Mouse (Mus musculus) erythroblast, embryonic 14.5 days (primary cell): ENCODE measurements around the gene Loxl4. TPM values are rescaled to one million over a fixed set of nuclear protein-coding genes. Genes with fewer than 3 reads are reported as not detected.

Experiments
- H3K27me3 ChIP-seq: 2 replicates; pipeline ENCODE4 v1.6.1; 2012; ENCODE audit warnings: inconsistent platforms; ENCODE audit not compliant: control insufficient read depth
- H3K36me3 ChIP-seq: 2 replicates; pipeline ENCODE4 v1.6.1; 2012; ENCODE audit warnings: mild to moderate bottlenecking, inconsistent platforms; ENCODE audit not compliant: control insufficient read depth
- H3K4me1 ChIP-seq: 2 replicates; pipeline ENCODE4 v1.6.1; 2012; ENCODE audit warnings: inconsistent platforms; ENCODE audit not compliant: control insufficient read depth
- H3K4me3 ChIP-seq: replicated peaks from 2 replicates; pipeline ENCODE3; 2012; ENCODE audit warnings: moderate library complexity, mild to moderate bottlenecking, inconsistent platforms
- H3K9me3 ChIP-seq: 2 replicates; pipeline ENCODE4 v1.6.1; 2012; ENCODE audit warnings: low read length, inconsistent platforms, mixed read lengths; ENCODE audit not compliant: control insufficient read depth
- GATA1 ChIP-seq: IDR thresholded peaks from 2 replicates; pipeline ENCODE4 v1.6.1; 2012; ENCODE audit warnings: low read length, inconsistent platforms, mixed read lengths
- TAL1 ChIP-seq: IDR thresholded peaks from 3 replicates; pipeline ENCODE4 v1.6.1; 2012; ENCODE audit warnings: low read length, inconsistent platforms, mixed read lengths
- polyA plus RNA-seq: library from polyadenylated mRNA; stranded (reverse); fragments of >175 nt; gene quantifications from 2 replicates; pipeline ENCODE4 v1.2.3, GENCODE M21; 2012

Loxl4 gene
- polyA plus RNA-seq, 1 experiment: not detected

DNA sequence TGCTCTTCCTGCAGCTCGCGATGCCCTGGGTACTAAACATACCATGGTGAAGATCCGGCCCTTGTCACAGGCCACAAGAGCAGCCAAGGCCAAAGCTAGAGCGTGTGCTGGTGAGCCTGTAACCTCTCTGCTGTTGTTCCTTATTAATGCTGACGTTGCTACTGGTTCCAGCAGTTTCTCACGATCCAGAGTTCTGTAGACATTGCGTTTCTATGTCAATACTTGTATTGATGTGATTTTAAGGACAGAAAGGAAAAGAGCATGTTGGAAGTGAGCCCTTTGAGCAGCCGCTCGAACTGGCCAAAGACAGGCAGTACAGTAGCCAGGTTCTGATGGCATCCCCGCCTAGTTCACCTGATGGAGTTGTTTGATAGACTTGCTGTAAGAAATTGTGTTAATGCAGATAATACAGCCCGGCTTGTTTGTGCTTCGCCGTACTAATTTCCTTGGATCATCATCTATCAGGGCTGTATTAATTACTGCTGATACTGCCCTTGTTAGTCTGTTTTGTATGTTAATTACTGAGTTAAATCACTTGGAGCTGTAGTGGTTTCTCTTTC lies 29.7 kb downstream of the Loxl4 start:
- peaks cover 40% of the 10 kb centered on the region for H3K4me1 ChIP-seq
- no peaks in the 10 kb centered on the region for H3K9me3 ChIP-seq
- H3K4me3 ChIP-seq: no peak overlapping the region
- no peaks in the 10 kb centered on the region for H3K27me3 ChIP-seq
- TF ChIP-seq GATA1: no peak
- no peak for TF ChIP-seq TAL1
- peaks cover 59% of the 10 kb centered on the region for H3K36me3 ChIP-seq

DNA sequence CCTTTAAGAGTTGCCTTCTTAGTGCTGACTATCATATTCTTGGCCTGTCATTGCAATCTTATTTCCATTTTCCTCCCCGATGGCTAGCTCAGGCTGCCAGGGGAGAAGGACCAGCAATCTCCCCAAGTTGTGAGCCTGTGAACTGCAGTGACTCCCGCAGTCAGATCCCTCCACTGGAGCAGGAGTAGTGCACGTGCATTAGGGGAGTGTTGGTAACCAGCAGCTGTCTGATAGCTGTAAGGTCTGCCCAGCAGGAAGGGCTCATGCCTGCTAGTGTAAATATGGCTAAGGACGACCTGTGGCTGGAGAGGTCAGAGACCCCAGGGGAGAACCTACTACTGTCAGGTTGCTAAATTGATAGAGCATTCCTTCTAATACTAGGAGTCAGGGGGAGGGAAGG lies 31.9 kb downstream of the Loxl4 start:
- TF ChIP-seq GATA1 (no peak), TAL1 (no peak)
- no peaks in the 10 kb centered on the region for H3K27me3 ChIP-seq
- H3K36me3 ChIP-seq: peaks cover 45% of the 10 kb centered on the region
- peaks cover 40% of the 10 kb centered on the region for H3K4me1 ChIP-seq
- no peak overlapping the region for H3K4me3 ChIP-seq
- no peaks in the 10 kb centered on the region for H3K9me3 ChIP-seq

DNA sequence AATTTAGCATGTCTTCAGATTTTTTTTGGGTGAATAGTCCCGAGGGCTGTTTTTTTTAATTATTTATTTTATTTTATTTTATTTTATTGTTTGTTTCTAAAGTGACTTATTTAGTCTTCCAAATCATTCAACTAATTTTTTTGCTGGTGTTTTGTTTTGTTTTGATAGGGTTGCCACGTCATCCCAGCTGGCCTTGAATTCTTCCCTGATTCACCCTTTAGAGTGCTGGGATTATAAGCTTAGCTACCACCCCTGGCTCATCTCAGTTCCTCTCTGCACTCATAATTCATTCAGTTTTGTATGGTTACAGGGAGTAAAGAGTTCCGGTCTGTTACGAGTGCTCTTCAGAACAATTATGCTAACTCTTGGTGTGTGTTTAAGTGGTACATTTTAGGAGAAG lies 34.0 kb downstream of the Loxl4 start:
- no peaks in the 10 kb centered on the region for H3K27me3 ChIP-seq
- TF ChIP-seq GATA1 (no peak), TAL1 (no peak)
- peaks cover 26% of the 10 kb centered on the region for H3K36me3 ChIP-seq
- no peak overlapping the region for H3K4me3 ChIP-seq
- no peaks in the 10 kb centered on the region for H3K9me3 ChIP-seq
- H3K4me1 ChIP-seq: peaks cover 26% of the 10 kb centered on the region

DNA sequence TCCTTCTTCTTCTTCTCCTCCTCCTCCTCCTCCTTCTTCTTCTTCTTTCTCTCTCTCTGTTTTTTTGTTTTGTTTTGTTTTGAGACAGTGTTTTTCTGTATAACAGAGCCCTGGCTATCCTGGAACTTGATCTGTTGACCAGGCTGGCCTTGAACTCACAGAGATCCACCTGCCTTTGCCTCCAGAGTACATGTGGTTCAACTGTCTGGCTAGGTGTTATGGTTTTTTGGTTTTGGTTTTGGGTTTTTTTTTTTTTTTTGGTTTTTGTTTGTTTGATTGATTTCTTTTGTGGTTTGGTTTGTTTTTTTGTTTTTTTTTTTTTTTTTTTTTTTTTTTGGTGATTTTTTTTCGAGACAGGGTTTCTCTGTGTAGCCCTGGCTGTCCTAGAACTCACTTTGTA lies 35.8 kb downstream of the Loxl4 start:
- Histone ChIP-seq H3K36me3 (peaks cover 14% of the 10 kb centered on the region), H3K9me3 (no peaks in the 10 kb centered on the region), H3K4me3 (no peak overlapping the region), H3K27me3 (no peaks in the 10 kb centered on the region), H3K4me1 (peaks cover 13% of the 10 kb centered on the region)
- TF ChIP-seq TAL1 (no peak), GATA1 (no peak)

DNA sequence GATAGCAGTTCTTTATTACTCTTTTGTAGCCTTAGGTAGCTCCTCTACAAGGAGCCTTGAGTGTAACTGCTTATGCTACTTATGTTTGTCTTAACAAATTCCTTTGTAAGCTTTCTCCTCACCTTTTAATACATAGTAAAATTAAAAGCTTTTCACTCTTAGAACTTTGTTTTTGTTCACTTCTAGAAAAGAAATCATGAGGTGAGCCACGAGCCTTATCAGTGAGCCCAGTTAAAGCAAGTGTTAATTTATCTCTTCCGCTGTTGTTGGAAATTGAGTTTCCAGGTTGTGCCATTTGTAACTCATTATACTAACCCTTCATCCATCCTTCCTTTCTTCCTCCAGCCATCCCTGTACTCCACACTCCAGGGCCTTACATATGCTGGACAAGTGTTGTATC lies 37.3 kb downstream of the Loxl4 start:
- H3K27me3 ChIP-seq: no peaks in the 10 kb centered on the region
- peaks cover 12% of the 10 kb centered on the region for H3K36me3 ChIP-seq
- H3K4me1 ChIP-seq: peaks cover 8% of the 10 kb centered on the region
- no peak overlapping the region for H3K4me3 ChIP-seq
- TF ChIP-seq TAL1 (no peak), GATA1 (no peak)
- H3K9me3 ChIP-seq: no peaks in the 10 kb centered on the region

DNA sequence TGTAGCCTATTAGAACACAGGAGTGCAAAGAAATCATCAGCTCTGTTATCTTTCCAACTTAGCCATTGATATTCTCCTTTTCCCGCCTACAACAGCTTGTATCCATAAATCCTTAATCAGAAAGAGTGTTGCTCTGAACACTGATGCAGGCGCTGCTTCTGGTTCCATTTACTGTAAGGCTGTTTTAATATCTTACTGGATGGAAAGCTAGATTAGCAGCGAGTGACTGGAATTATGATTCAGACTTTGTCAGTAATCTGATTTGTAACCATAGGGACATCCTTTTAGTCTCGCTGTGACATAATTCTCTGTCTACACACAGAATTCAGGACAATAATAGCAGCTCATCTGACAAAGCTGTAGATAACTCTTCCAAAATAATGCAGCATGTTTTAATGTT lies 41.3 kb downstream of the Loxl4 start:
- Histone ChIP-seq H3K36me3 (peaks cover 20% of the 10 kb centered on the region), H3K4me3 (no peak overlapping the region), H3K4me1 (peaks cover 8% of the 10 kb centered on the region), H3K9me3 (no peaks in the 10 kb centered on the region), H3K27me3 (no peaks in the 10 kb centered on the region)
- TF ChIP-seq GATA1 (no peak), TAL1 (no peak)

DNA sequence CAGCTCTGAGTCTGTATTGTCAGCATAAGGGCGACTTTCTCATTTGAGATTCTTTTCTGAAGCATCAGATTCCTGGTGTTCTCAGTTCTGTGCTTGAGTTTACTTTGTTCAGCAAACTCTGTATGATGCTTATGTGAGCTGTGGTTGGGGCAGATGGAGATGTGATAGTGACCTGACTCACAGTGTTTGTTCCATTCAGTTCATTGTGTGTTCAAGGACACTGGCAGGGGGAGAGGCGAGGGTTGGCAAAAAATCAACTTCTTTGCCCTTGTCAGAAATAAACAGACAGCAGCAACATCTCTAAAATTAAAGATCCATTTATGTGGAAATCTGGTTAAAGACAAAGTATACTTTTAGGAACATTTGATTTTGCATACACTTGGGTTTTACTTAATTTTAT lies 43.5 kb downstream of the Loxl4 start:
- Histone ChIP-seq H3K4me3 (no peak overlapping the region), H3K27me3 (no peaks in the 10 kb centered on the region), H3K4me1 (peaks cover 3% of the 10 kb centered on the region), H3K36me3 (peaks cover 26% of the 10 kb centered on the region), H3K9me3 (no peaks in the 10 kb centered on the region)
- TF ChIP-seq GATA1 (no peak), TAL1 (no peak)

DNA sequence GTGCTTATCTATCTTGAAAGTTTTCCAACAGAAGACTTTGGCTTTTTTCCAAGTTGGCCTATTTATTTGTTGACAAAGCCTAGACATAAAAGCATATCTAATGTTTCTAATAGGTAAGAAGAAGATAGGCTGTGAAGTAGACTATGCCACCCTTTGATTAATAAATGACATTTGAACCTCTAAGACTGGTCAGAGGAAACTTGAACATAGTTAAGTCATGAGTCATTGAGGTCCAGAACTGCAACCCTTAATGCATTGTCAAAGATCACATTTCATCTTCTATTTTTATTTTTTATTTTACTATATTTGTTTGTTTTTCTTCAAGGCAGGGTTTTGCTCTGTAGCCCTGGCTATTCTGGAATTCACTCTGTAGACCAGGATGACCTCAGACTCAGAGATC lies 45.6 kb downstream of the Loxl4 start:
- Histone ChIP-seq H3K4me3 (no peak overlapping the region), H3K9me3 (no peaks in the 10 kb centered on the region), H3K4me1 (no peaks in the 10 kb centered on the region), H3K36me3 (peaks cover 42% of the 10 kb centered on the region), H3K27me3 (no peaks in the 10 kb centered on the region)
- TF ChIP-seq TAL1 (no peak), GATA1 (no peak)

DNA sequence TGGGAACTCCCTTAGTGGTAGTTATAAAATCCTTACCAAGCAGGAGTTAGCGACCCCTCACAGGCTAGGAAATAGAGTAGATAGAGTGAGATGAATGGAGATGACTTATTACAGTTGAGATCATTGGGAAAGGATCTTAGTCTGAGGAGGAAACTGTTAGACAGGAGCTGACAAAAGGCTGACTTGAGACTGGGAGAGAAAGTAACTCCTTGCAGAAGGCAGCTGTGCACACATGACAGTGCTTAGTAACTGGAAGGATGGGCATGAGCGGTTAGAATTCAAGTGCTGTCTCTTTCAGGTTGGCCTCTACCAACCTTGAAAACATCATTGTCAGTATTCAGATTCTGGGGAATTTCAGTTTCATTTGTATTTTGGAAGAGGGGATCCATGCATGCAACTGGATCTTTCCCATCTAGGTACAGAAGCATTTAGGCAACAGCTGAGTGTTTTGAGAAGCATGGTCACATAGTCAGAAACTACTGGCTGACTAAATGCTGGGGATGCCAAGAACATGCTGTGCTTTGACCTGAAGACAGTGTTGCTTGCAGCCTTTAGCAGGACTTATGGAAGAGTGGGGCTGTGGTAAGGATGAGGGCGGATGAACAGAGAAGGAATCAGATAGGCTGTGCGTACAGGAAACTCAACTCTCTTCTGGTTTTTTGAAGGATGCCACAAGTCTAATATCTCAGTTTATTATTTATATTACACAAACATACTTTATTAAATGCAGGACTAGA lies 46.2 kb downstream of the Loxl4 start:
- no peaks in the 10 kb centered on the region for H3K4me1 ChIP-seq
- no peak overlapping the region for H3K4me3 ChIP-seq
- H3K9me3 ChIP-seq: no peaks in the 10 kb centered on the region
- peaks cover 42% of the 10 kb centered on the region for H3K36me3 ChIP-seq
- H3K27me3 ChIP-seq: no peaks in the 10 kb centered on the region
- no peak for TF ChIP-seq GATA1
- no peak for TF ChIP-seq TAL1
